Mouse (Mus musculus) v-Abl transformed pro-B cells (cell line): ENCODE data around the gene Gm45213.

Experiments
- in situ Hi-C, 2 experiments: fragments of 400-800 bp; cut with MboI; formaldehyde crosslinking; loops; one replicate each; pipeline ENCODE4 v1.15.1; 2025; ENCODE audit not compliant: unreplicated experiment in 2 of 2

The Gm45213 gene

GRCm38 (mm10) chr7:66043552-66044459 is at the start of gene Gm45213:
Gene Gm45213 (plus strand): TSS chr7:66043602.
- in situ Hi-C loops: no loop called here

- in situ Hi-C loops: no loop called here
These were observed 42.2 kb upstream of the Gm45213 start for GRCm38 (mm10) chr7:66001035-66001754.

GRCm38 (mm10) chr7:66001797-66002196 is 41.6 kb upstream of the Gm45213 start:
- in situ Hi-C loops: no loop called here

DNA sequence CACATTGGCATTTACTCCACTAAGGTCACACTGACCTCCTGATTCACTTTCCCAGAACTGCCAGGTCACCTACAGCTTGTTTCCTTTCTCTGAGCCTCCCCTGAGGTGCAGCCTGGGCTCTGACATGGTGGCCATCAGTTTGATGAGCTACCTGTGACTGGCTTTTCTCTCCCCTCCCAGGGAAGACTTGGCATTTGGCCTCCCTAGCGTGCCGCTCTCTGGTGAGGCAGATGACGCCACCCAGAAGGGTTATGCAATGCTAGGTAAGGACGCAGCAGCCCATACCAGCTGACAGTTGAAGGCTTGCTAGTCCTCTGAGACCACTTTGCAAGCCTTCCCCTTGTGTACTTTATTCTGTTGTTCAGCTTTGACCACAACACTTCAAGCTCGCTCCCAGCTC is 40.0 kb upstream of the Gm45213 start:
- in situ Hi-C loops: no loop called here

DNA sequence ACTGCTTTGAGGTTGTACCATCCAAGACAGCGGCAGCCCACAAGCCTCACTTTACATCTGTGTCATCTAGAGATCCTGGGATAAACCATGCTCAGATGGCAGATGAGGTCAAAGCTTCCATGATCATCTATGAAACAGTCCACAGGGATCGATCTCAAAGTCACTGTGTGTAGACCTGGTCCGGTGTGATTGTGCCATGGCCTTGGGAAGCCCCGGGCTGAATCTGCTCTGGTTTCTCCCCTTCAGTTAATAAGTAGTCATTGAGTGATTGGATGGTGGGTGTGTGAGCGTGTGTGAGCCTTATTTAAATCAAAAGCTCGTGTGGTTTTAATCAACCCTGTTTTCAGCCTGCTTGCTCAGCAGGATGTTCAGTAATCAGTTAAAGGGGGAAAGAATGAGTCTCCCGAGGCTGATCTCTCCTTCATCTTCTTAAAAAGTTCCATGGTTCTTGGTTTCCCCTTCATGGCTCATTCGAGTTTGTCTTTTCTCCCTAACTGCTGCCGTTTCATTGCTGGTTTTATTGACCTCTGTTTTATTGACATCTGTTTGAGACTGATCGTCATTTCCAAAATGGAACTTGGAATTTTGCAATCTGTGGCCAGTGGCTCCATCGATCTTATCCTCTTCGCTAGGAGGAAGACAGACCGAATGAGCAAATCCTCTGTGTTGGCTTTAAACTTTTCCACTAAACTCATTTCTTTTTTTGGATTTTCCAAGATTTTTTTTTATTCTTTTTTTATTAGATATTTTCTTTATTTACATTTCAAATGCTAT is 39.4 kb upstream of the Gm45213 start:
- in situ Hi-C loops: no loop called here

GRCm38 (mm10) chr7:66005066-66005465 is 38.3 kb upstream of the Gm45213 start:
- in situ Hi-C loops: no loop called here

DNA sequence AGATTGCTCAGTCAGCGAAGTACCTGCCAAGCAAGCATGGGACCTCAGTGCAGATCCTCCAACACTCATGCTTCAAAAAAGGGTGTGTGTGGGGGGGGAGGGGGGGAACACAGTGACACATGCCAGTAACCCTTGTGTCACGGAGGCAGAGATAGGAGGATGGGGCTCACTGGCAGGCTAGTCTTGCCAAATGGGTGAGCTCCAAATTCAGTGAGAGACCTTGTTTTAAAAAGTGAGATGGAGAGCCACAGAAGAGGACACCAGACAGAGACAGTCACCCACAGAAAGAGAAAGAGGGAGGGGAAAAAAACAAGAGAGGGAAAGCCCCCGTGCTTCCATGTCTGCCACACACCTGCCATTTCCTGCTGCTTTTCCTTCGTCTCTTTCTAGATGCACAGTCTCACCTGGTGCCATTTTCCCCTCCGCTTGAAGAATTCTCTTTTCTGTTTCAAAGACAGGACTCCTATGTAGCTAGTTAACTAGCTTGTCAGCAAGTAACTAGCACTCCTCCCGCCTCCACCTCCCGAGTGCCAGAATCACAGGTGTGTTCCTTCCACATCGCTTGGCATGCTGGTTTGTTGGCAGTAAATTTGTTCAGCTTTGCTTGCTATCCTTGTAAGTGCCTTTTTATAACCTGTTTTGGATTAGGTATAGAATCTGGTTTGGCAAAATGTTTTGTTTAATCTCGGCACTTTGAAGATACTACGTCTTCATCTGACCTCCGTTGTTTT is 35.1 kb upstream of the Gm45213 start:
- in situ Hi-C loops: no loop called here

GRCm38 (mm10) chr7:66008892-66009273 is 34.5 kb upstream of the Gm45213 start:
- in situ Hi-C loops: no loop called here

GRCm38 (mm10) chr7:66010518-66010917 is 32.9 kb upstream of the Gm45213 start:
- in situ Hi-C loops: no loop called here

DNA sequence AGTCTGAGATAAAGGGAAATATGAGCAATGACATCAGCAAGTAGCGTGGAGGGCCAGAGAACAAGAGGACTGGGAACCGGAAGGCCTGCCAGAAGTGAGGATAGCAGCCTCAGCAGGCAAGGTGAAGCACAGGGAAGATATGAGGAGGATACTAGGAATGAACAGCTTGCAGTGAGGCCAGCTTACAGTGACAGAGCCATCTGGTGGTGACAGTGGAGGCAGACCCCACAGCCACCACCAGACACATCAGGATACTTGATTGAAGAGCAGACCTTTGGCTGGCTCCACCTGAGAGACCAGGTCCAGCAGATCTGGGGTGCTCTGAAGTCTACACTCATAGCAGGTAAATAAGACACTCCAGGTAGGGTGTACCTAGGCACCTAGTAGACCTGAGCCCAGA is 15.7 kb upstream of the Gm45213 start:
- in situ Hi-C loops: no loop called here

- in situ Hi-C loops: no loop called here
These were observed 14.5 kb upstream of the Gm45213 start for GRCm38 (mm10) chr7:66028766-66029512.

DNA sequence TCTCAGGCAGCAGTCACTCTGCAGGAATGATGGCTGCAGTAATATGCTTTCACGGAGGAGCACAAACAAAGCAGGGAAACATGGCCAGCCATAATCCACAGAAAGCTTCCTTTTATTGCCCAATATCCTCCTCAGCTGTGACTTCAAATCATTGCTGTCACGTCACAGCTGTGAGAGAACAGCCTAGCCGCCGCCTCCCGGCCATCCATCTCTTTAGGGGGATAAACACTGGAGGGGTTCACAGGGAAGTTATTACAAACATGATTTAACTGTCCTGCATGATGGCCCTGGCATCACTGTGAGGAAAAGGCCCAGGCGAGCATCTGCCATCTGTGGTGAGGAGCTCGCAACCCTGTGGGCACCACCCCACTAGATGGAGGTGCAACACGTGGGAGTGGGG is 6.6 kb upstream of the Gm45213 start:
- in situ Hi-C loops: no loop called here

DNA sequence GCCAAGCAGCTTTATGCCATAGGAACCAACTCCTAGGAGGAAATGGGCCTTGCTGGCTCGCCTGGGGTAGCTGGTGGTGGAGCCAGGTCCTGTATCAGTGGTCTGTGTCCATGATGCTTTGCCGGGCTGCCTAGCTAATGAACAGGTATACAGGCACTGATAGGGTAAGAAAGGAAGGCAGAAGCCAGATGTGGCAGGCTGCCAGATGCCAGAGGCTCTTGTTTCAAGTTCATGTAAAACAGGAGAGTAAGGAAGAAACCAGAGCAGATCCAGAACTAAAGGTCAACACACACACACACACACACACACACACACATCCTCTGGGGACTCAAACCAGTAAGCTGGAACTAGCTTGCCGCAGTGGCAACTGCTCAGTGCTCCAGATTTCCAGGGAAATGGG is 5.1 kb upstream of the Gm45213 start:
- in situ Hi-C loops: no loop called here

GRCm38 (mm10) chr7:66038730-66039129 is 4.7 kb upstream of the Gm45213 start:
- in situ Hi-C loops: no loop called here

DNA sequence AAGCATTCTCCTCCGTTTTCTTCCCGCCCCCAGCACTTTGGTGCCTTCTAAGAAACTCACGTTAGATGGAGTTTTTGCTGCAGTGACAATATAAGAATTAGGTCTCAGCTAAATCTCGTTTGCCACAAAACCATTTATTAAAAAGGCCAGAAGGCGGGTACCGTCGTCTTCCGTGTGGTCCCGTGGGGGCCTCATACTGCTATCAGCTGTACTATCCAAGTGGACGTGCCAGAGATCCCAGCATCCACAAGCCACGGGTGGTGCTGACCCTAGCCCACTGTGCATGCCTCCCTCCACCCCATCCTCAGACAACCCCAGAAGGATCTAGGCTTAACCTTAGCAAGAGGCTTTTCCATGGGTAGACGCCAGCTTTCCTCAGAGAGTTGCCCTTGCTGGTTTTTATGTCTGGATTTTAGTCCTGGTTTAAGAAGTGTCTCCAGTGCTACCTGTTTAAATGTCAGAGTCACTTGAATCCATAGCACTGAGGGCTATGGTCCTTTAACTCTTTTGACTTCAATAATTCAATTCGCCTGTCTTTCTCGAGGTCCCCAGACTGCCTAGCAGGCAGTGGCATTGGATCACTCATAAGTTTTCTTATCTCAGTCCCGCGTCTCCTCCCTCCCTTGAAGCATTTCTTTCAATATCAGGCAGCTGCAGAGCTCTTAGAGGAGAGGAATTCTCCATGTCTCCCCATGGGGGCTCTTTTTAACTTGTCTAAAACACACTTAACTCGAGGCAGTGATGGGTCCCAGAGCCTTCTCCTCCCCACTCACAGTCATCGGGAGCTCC is 3.2 kb upstream of the Gm45213 start:
- in situ Hi-C loops: no loop called here

- in situ Hi-C loops: no loop called here
These were observed 1.2 kb downstream of the Gm45213 start for GRCm38 (mm10) chr7:66044617-66045016.

DNA sequence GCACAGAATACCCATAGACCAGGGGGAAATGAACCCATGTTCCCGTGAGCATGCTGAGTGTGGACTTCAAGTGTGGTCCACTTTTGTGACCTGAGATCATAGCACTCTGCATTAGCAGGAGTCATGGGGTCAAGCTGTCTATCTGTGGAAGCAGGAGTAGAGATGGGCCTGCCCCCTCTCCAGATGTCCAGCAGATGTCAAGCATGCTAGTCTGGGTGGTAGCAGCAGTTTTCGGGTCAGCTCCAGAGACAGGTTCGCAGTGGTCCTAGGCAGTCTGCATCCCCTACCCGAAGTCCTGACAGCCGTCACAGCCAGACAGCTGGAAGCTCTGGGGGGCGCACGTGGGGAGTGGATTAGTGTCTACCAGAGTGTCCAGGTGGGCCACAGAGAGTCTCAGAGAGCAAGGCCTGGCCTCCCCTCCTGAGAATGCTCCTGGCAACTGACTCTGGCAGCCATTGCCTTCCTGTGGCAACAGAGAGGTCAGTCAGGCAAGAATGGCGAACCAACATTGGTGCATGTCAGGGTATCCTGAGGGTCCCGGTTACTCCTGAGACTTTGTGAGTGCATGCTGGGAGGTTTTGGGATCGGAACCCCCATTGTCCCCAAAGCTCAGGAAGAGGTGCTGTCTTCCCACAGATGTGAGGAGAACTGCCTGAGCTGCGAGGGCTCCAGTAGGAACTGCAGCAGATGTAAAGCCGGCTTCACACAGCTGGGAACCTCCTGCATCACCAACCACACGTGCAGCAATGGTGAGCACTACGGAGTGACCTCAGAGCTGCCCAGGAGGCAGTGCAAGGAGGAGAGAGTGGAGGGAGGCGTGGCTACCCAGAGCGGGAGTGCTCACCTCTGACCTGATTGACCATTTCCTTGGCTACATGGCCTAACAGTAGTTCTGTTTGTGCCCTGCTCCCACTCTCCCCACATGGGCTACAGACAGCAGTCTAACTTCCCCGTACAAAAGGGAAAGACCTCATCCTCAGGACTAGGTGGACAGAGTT is 3.8 kb downstream of the Gm45213 start:
- in situ Hi-C loops: no loop called here

GRCm38 (mm10) chr7:66047975-66048374 is 4.6 kb downstream of the Gm45213 start:
- in situ Hi-C loops: no loop called here
